Mouse (Mus musculus) C2C12 (cell line): Measurements from ENCODE around the gene Mkln1. TPM values are rescaled to one million over a fixed set of nuclear protein-coding genes. Genes with fewer than 3 reads are reported as not detected.

ENCODE experiments used
- H3K27me3 ChIP-seq: one replicate; pipeline ENCODE4 v1.6.1; 2011; ENCODE audit not compliant: control insufficient read depth, insufficient read depth, insufficient read length
- H3K36me3 ChIP-seq: one replicate; pipeline ENCODE4 v1.6.1; 2011; ENCODE audit not compliant: control insufficient read depth, insufficient read depth
- H3K4me3 ChIP-seq: one replicate; pipeline ENCODE4 v1.5.1; 2011; ENCODE audit warnings: mild to moderate bottlenecking, control low read depth; ENCODE audit not compliant: poor library complexity, insufficient read depth, severe bottlenecking
- H3K79me2 ChIP-seq: one replicate; pipeline ENCODE4 v1.6.1; 2011; ENCODE audit not compliant: control insufficient read depth, insufficient read depth
- H3K79me3 ChIP-seq: one replicate; pipeline ENCODE4 v1.6.1; 2011; ENCODE audit warnings: low read depth, control low read depth
- H3ac ChIP-seq: one replicate; pipeline ENCODE3; 2011; ENCODE audit warnings: low read depth; ENCODE audit not compliant: control insufficient read depth, insufficient read length
- CEBPB ChIP-seq: IDR thresholded peaks from one replicate; pipeline ENCODE4 v1.6.1; 2011; ENCODE audit warnings: low read depth, mild to moderate bottlenecking, control low read depth, moderate library complexity
- CTCF ChIP-seq: IDR thresholded peaks from one replicate; pipeline ENCODE4 v1.5.1; 2011; ENCODE audit not compliant: control insufficient read depth, insufficient read depth, insufficient read length
- FOSL1 ChIP-seq: IDR thresholded peaks from one replicate; pipeline ENCODE4 v1.8.0; 2011; ENCODE audit warnings: mild to moderate bottlenecking, low read length; ENCODE audit not compliant: poor library complexity, insufficient read depth, severe bottlenecking
- MAX ChIP-seq: IDR thresholded peaks from one replicate; pipeline ENCODE4 v1.6.1; 2011; ENCODE audit warnings: mild to moderate bottlenecking, control low read depth
- MYOD1 ChIP-seq: IDR thresholded peaks from one replicate; pipeline ENCODE4 v1.6.1; 2011; ENCODE audit warnings: low read depth; ENCODE audit not compliant: control insufficient read depth, insufficient read length
- MYOG ChIP-seq: IDR thresholded peaks from one replicate; pipeline ENCODE4 v1.6.1; 2011; ENCODE audit not compliant: control insufficient read depth, insufficient read length; ENCODE audit errors: extremely low read depth
- USF1 ChIP-seq: IDR thresholded peaks from one replicate; pipeline ENCODE4 v1.6.1; 2011; ENCODE audit warnings: low read depth, mild to moderate bottlenecking, control low read depth, moderate library complexity
- long read RNA-seq, 2 experiments: library from polyadenylated mRNA; unstranded; transcript quantifications; one replicate each; pipeline ENCODE4 v2.0.0; 2019 to 2020
- polyA plus RNA-seq: library from polyadenylated mRNA; unstranded; fragments of >200 nt; fragmentation: generic; extraction: Trizol; gene quantifications from one replicate; pipeline ENCODE4 v1.2.1, GENCODE M21; 2012; ENCODE audit warnings: missing spikeins

The Mkln1 gene
- 44.9 TPM for polyA plus RNA-seq
- long read RNA-seq, experiment 1, full-length matches to known transcripts = 53 of 64 reads
- long read RNA-seq, experiment 1, partial matches to known transcripts = 7 of 64 reads
- long read RNA-seq, experiment 1, other reads (novel, unspliced or antisense) = 4 of 64 reads
- long read RNA-seq, experiment 2, full-length matches to known transcripts = 396 of 443 reads
- long read RNA-seq, experiment 2, partial matches to known transcripts = 10 of 443 reads
- long read RNA-seq, experiment 2, other reads (novel, unspliced or antisense) = 37 of 443 reads

DNA sequence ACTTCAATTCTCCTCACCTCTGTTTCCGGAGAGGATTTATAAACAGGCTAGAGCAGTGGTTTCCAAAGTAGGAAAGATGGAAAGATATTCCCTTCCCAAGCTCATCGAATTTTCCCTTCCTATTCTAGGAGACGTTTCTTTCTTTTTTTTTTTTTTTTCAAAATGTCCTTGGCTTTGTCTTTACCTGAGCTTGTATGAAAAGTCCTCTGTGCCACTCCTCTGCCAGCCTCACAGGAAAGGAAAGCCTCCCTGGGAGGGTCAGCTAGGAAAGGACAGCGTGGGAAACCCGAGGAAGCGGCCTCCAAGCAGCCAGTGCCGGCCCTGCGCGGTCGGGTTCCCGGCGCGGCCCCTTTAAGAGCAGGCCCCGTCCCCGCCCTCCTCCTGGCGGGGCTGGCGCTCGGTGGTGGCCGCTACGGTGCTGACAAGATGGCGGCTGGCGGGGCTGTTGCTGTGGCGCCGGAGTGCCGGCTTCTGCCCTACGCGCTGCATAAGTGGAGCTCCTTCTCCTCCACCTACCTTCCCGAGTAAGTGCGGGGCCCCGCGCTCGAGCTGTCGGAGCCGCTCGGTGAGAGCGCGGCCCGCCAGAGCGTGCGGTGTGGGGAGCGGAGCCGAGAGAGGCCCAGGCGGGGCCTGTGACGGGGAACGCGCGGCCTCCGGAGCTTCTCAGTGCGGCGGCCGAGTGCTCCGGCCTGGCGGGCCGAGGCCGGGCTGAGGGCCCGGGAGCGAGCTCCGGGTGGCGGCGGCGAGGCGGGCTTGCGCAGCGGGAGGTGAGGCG, at the start of gene Mkln1:
Gene Mkln1, plus strand, starts transcription at position 305 of the 775 bp plus-strand sequence.
- no peaks in the 10 kb centered on the region for H3K27me3 ChIP-seq
- H3K79me2 ChIP-seq = peaks cover 50% of the 10 kb centered on the region
- peaks cover 42% of the 10 kb centered on the region for H3K79me3 ChIP-seq
- peak within 1 kb of the TSS; percentile 72 for H3ac ChIP-seq
- no peaks in the 10 kb centered on the region for H3K36me3 ChIP-seq
- no peak for TF ChIP-seq CTCF
- TF ChIP-seq CEBPB = no peak
- TF ChIP-seq MYOD1 = no peak
- H3K4me3 ChIP-seq = peak within 1 kb of the TSS; percentile 67

DNA sequence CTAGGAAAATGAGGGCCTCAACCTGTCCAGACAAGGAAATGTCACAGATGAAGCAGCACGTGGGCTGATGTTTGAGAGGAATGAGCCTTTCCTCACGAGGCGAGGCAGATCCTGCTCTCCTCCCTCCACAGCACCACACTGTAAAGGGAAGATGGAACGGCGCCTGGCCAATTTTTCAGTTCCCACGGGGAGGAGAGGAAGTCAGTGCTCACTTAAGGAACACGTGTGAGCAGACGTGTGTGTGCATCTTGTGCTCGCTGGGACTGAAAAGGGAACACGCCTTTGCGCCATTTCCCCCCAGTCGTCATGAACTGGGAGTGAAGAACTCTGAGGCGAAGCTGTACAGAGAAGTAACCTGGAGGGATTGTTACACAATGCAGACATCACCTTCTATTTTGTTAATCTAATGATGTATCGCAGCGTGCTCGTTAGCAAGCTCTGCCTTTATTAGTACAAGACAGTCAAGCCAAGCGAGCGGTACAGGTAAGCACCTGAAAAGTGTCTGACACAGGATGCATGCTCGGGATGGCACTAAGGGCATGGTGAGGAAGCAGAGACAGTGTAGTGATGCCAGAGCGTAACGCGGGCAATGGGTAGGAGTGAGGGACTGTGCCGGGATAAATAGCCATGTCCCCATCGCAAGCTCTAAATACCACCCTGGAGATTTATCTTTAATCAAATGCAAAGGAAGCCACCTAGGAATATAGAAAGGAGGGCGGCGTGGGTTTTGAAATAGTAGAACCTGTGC, 41.9 kb upstream of the Mkln1 start:
- Histone ChIP-seq H3K4me3 (no peak overlapping the region), H3K36me3 (no peaks in the 10 kb centered on the region), H3K79me3 (no peaks in the 10 kb centered on the region), H3K79me2 (no peaks in the 10 kb centered on the region), H3K27me3 (no peaks in the 10 kb centered on the region), H3ac (no peak overlapping the region)
- TF ChIP-seq CEBPB (no peak), FOSL1 (no peak), USF1 (no peak), CTCF (no peak)

DNA sequence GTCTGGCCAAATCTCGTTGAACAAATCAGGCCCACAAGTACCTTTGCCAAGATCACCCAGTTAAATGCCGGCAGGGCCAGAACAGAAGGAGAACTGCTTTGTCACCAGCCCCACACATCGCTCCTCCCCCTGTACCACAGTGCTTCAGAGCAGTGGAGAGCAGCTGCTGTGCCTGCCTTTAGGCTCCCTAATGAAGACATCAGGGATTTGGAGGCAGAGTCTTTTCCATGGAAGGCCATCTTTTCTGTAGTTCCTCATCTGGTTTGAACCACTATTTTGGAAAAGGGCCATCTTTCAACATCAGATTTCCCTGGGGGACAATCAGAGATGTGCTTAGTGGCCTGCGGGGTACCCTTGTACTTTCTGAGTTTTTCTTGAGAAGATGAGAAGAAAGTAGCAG, 41.2 kb upstream of the Mkln1 start:
- H3ac ChIP-seq = no peak overlapping the region
- H3K79me3 ChIP-seq = no peaks in the 10 kb centered on the region
- H3K79me2 ChIP-seq = no peaks in the 10 kb centered on the region
- no peaks in the 10 kb centered on the region for H3K36me3 ChIP-seq
- TF ChIP-seq MAX (no peak), MYOG (no peak), USF1 (no peak), MYOD1 (no peak), CTCF (no peak), FOSL1 (no peak), CEBPB (no peak)
- no peak overlapping the region for H3K4me3 ChIP-seq
- H3K27me3 ChIP-seq = no peaks in the 10 kb centered on the region

DNA sequence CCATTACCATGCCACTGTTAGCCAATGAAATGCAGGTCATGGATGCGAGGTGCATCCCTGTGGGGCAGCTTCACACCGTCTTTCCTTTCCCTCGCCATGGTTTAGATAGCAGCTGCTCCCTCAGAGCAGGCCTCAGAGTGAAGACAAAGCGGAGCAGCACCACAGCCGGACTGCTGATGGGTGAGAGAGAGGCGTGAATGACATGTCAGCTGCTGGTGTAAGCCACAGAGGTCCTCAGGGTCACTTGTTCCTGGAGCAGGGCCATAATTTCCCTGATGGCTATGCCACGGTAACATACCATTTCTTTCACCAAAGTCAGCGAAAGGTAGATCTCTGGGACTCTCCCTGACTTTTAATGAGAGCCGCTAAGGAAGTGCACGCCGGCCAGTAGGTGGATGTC, 35.9 kb upstream of the Mkln1 start:
- Histone ChIP-seq H3K4me3 (no peak overlapping the region), H3K27me3 (no peaks in the 10 kb centered on the region), H3K79me2 (no peaks in the 10 kb centered on the region), H3ac (no peak overlapping the region), H3K79me3 (no peaks in the 10 kb centered on the region), H3K36me3 (no peaks in the 10 kb centered on the region)
- TF ChIP-seq MYOD1 (peak; percentile 82), USF1 (no peak)

DNA sequence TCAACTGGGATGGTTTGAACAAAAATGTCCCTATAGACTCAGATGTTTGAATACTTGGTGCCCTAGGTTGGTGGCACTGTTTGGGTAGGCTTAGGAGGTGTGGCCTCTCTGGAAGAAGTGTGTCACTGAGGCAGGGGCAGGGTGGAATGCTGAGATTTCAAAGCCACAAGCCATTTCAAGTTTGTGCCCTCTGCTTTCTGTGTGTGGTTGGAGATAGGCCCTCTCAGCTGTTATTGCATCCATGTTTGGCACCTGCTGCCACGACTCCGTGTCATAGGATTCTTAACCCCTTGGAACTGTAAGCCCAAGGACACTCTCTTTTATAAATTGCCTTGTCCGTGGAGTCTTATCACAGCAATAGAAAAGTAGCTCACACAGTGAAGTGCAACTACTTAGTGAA, 34.1 kb upstream of the Mkln1 start:
- no peaks in the 10 kb centered on the region for H3K79me3 ChIP-seq
- H3K4me3 ChIP-seq = no peak overlapping the region
- H3ac ChIP-seq = no peak overlapping the region
- H3K36me3 ChIP-seq = no peaks in the 10 kb centered on the region
- no peaks in the 10 kb centered on the region for H3K27me3 ChIP-seq
- H3K79me2 ChIP-seq = no peaks in the 10 kb centered on the region
- TF ChIP-seq FOSL1 (no peak), CEBPB (no peak), MYOG (no peak), CTCF (no peak), MYOD1 (no peak), MAX (no peak), USF1 (no peak)

DNA sequence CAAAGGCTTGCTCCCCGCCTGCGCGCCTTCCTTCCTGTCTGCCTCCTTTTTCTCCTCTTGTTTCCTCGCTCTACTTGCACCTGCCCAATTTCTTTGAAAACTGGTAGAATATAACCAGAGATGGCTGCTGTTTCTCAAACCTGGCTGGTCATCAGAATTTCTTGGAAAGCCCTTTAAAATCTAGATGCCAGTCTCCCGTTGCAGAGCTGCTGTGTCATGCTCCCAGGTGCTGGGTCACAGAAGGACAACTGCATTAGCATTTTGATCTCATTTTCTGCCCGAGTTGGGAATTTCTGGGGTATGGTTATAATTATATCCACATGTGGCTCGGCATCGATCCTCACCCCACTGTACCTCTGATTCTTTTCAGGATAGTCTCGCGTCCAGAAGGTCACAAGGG, 30.6 kb upstream of the Mkln1 start:
- no peak overlapping the region for H3K4me3 ChIP-seq
- no peaks in the 10 kb centered on the region for H3K36me3 ChIP-seq
- no peaks in the 10 kb centered on the region for H3K79me2 ChIP-seq
- H3K79me3 ChIP-seq = no peaks in the 10 kb centered on the region
- TF ChIP-seq MYOD1 (no peak), USF1 (no peak), CTCF (no peak), FOSL1 (no peak), MYOG (no peak), CEBPB (no peak)
- no peak overlapping the region for H3ac ChIP-seq
- no peaks in the 10 kb centered on the region for H3K27me3 ChIP-seq
